ENCODE assay signal across 31 mouse cellular contexts in the genomic region with DNA sequence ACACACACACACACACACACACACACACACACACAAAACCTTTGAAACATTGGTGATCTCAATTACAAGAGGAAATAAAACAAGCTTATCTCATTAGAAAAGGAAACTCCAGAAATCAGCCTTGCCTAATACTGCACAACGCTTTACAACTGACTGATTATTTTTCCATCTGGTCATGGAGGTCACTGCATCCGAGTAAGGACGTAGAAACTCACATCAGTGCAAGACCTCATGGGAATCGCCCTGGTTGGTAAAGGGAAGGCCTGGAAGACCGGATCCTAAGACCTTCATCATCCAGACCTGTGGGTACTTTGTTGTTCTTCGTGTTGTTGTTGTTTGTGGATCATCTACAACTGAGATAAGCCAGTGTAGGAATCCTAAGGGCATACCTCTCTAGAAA.
"Had no signal": no experiment of that assay in that cellular context is flagged by ENCODE, and none has a peak within 500 bp of the region (broad histone marks: within the 10 kb centered on the region; RNA-seq: fewer than 3 reads in every experiment).

No protein-coding gene starts in this region.

- H3K4me2 ChIP-seq: limb, embryonic 12.5 days; limb, embryonic 13.5 days; limb, embryonic 15.5 days; liver, embryonic 11.5 days; liver, embryonic 12.5 days; liver, embryonic 13.5 days; liver, embryonic 15.5 days; lung, embryonic 14.5 days; lung, embryonic 15.5 days; midbrain, embryonic 12.5 days; midbrain, embryonic 13.5 days; midbrain, embryonic 15.5 days; neural tube, embryonic 12.5 days; neural tube, embryonic 13.5 days had no signal

- H3K27me3 ChIP-seq: limb, embryonic 12.5 days; limb, embryonic 13.5 days; limb, embryonic 15.5 days; liver, embryonic 12.5 days; liver, embryonic 13.5 days; liver, embryonic 15.5 days; lung, embryonic 15.5 days; megakaryocyte, embryonic 14.5 days; midbrain, embryonic 12.5 days; midbrain, embryonic 13.5 days; midbrain, embryonic 15.5 days; neural tube, embryonic 12.5 days; neural tube, embryonic 13.5 days had no signal

- H3K4me3 ChIP-seq: limb, embryonic 10.5 days; limb, embryonic 12.5 days; limb, embryonic 13.5 days; limb, embryonic 15.5 days; liver, embryonic 12.5 days; liver, embryonic 13.5 days; liver, embryonic 15.5 days; lung, embryonic 15.5 days; megakaryocyte, embryonic 14.5 days; midbrain, embryonic 10.5 days; midbrain, embryonic 12.5 days; midbrain, embryonic 13.5 days; midbrain, embryonic 15.5 days; myocyte; neural tube, embryonic 12.5 days; neural tube, embryonic 13.5 days had no signal

- H3K9ac ChIP-seq: limb, embryonic 12.5 days; limb, embryonic 13.5 days; limb, embryonic 15.5 days; liver, embryonic 12.5 days; liver, embryonic 13.5 days; liver, embryonic 14.5 days; liver, embryonic 15.5 days; liver, postnatal 0 days; lung, embryonic 14.5 days; lung, embryonic 15.5 days; midbrain, embryonic 12.5 days; midbrain, embryonic 13.5 days; midbrain, embryonic 15.5 days; neural tube, embryonic 12.5 days; neural tube, embryonic 13.5 days had no signal

- H3K9me3 ChIP-seq: limb, embryonic 10.5 days; limb, embryonic 12.5 days; limb, embryonic 13.5 days; limb, embryonic 15.5 days; liver, embryonic 12.5 days; liver, embryonic 13.5 days; liver, embryonic 15.5 days; lung, embryonic 15.5 days; midbrain, embryonic 10.5 days; midbrain, embryonic 12.5 days; midbrain, embryonic 13.5 days; midbrain, embryonic 15.5 days; neural tube, embryonic 12.5 days; neural tube, embryonic 13.5 days had no signal

- ATAC-seq: liver, embryonic 12.5 days; liver, postnatal 0 days; lung, postnatal 0 days; midbrain, embryonic 13.5 days; midbrain, embryonic 15.5 days; midbrain, embryonic 16.5 days had no signal

- H3K27ac ChIP-seq: limb, embryonic 10.5 days; limb, embryonic 12.5 days; limb, embryonic 13.5 days; limb, embryonic 15.5 days; liver, embryonic 12.5 days; liver, embryonic 13.5 days; liver, embryonic 14.5 days; liver, embryonic 15.5 days; lung, embryonic 15.5 days; macrophage; midbrain, embryonic 10.5 days; midbrain, embryonic 12.5 days; midbrain, embryonic 13.5 days; midbrain, embryonic 15.5 days; neural tube, embryonic 12.5 days; neural tube, embryonic 13.5 days had no signal

- H3K36me3 ChIP-seq: limb, embryonic 10.5 days; limb, embryonic 12.5 days; limb, embryonic 13.5 days; limb, embryonic 15.5 days; liver, embryonic 12.5 days; liver, embryonic 13.5 days; liver, embryonic 15.5 days; lung, embryonic 15.5 days; midbrain, embryonic 10.5 days; midbrain, embryonic 12.5 days; midbrain, embryonic 13.5 days; midbrain, embryonic 15.5 days; neural tube, embryonic 12.5 days; neural tube, embryonic 13.5 days had no signal

- H3K4me1 ChIP-seq: limb, embryonic 12.5 days; limb, embryonic 13.5 days; limb, embryonic 15.5 days; liver, embryonic 12.5 days; liver, embryonic 13.5 days; liver, embryonic 15.5 days; lung, embryonic 15.5 days; megakaryocyte, embryonic 14.5 days; midbrain, embryonic 10.5 days; midbrain, embryonic 12.5 days; midbrain, embryonic 13.5 days; midbrain, embryonic 15.5 days; neural tube, embryonic 12.5 days; neural tube, embryonic 13.5 days had no signal

- DNase-seq: left cerebral cortex, postnatal 4 days; liver; liver, embryonic 13.5 days; liver, postnatal 0 days; lung, adult 18-20 months; lung, adult 2 months; lung, embryonic 14.5 days; lung, postnatal 10 days; lung, postnatal 14 days; lung, postnatal 36 days; lung, postnatal 4 days had no signal
